Mouse (Mus musculus) embryonic facial prominence, embryonic 14.5 days (tissue): ENCODE data around the gene Dop1b. TPM values are rescaled to one million over a fixed set of nuclear protein-coding genes. Genes with fewer than 3 reads are reported as not detected.

ENCODE experiments used
- ATAC-seq: fragments of 200-750 bp; cut with Nextera tagmentation; 2 replicates; pipeline ENCODE4 v1.8.0; 2017; ENCODE audit warnings: low read depth, moderate number of reproducible peaks, moderate TSS enrichment
- DNase-seq: peaks from one replicate; pipeline ENCODE4 v3.0.0-alpha.2; 2015; ENCODE audit warnings: low spot score
- H3K27ac ChIP-seq: fragments of 300-500 bp; sonication (generic); replicated peaks from 2 replicates; pipeline ENCODE4 v1.5.1; 2014; ENCODE audit warnings: low read depth, mild to moderate bottlenecking, low read length, moderate library complexity
- H3K27me3 ChIP-seq: fragments of 300-500 bp; sonication (generic); replicated peaks from 2 replicates; pipeline ENCODE4 v1.6.1; 2014; ENCODE audit warnings: low read length; ENCODE audit not compliant: control insufficient read depth, insufficient read depth
- H3K36me3 ChIP-seq: fragments of 300-500 bp; sonication (generic); 2 replicates; pipeline ENCODE4 v1.6.1; 2014; ENCODE audit warnings: low read length, mixed read lengths; ENCODE audit not compliant: control insufficient read depth, insufficient read depth
- H3K4me1 ChIP-seq: fragments of 300-500 bp; sonication (generic); 2 replicates; pipeline ENCODE4 v1.6.1; 2014; ENCODE audit warnings: antibody characterized with exemption, low read length; ENCODE audit not compliant: control insufficient read depth, insufficient read depth
- H3K4me2 ChIP-seq: fragments of 300-500 bp; sonication (generic); 2 replicates; pipeline ENCODE4 v1.6.1; 2014; ENCODE audit warnings: low read depth, mild to moderate bottlenecking, low read length, moderate library complexity, mixed read lengths
- H3K4me3 ChIP-seq: fragments of 300-500 bp; sonication (generic); 2 replicates; pipeline ENCODE4 v1.5.1; 2014; ENCODE audit warnings: low read depth, mild to moderate bottlenecking, low read length
- H3K9ac ChIP-seq: fragments of 300-500 bp; sonication (generic); 2 replicates; pipeline ENCODE4 v1.6.1; 2014; ENCODE audit warnings: low read depth, mild to moderate bottlenecking, low read length, moderate library complexity, mixed read lengths
- H3K9me3 ChIP-seq: fragments of 300-500 bp; sonication (generic); 2 replicates; pipeline ENCODE4 v1.6.1; 2016; ENCODE audit warnings: low read length; ENCODE audit not compliant: control insufficient read depth
- WGBS: fragments of 180-500 bp; shearing (Covaris S2); extraction: QIAGEN DNeasy Blood & Tissue Kit; methylation state at CpG from one replicate; pipeline ENCODE4 v1.1.7; 2014; 5-methylcytosine and 5-hydroxymethylcytosine counted together
- polyA plus RNA-seq: library from polyadenylated mRNA; unstranded; fragments of >200 nt; fragmentation: Nextera tagmentation; extraction: Ambion mirVana; gene quantifications from 2 replicates; pipeline ENCODE4 v1.2.1, GENCODE M21; 2014

The Dop1b gene
- polyA plus RNA-seq, 1 experiment from 2014 or later = 14.0 TPM

GRCm38 (mm10) chr16:93707116-93707515 lies 4.6 kb upstream of the Dop1b start:
- H3K4me1 ChIP-seq = no peaks in the 10 kb centered on the region
- H3K4me3 ChIP-seq = no peak overlapping the region
- no peaks in the 10 kb centered on the region for H3K36me3 ChIP-seq
- DNase-seq (no peak), ATAC-seq (no peak)
- no peak overlapping the region for H3K27ac ChIP-seq
- 84% methylated on average over 7 of the region's 7 CpGs for WGBS
- H3K4me2 ChIP-seq = no peak overlapping the region
- H3K27me3 ChIP-seq = peaks cover 9% of the 10 kb centered on the region
- no peaks in the 10 kb centered on the region for H3K9me3 ChIP-seq
- H3K9ac ChIP-seq = no peak overlapping the region

- WGBS = 81% methylated on average over 1 of the region's 1 CpGs
- H3K27me3 ChIP-seq = peaks cover 19% of the 10 kb centered on the region
- no peak overlapping the region for H3K27ac ChIP-seq
- H3K4me3 ChIP-seq = no peak overlapping the region
- H3K4me1 ChIP-seq = peaks cover 5% of the 10 kb centered on the region; the same call in 1 of the 2 replicates
- ATAC-seq (no peak), DNase-seq (no peak)
- no peak overlapping the region for H3K9ac ChIP-seq
- H3K36me3 ChIP-seq = no peaks in the 10 kb centered on the region
- no peak overlapping the region for H3K4me2 ChIP-seq
- no peaks in the 10 kb centered on the region for H3K9me3 ChIP-seq
Observed at GRCm38 (mm10) chr16:93709217-93709616, 2.5 kb upstream of the Dop1b start.

GRCm38 (mm10) chr16:93710924-93711323 lies 780 bp upstream of the Dop1b start:
- ATAC-seq (peak; percentile 51), DNase-seq (peak; percentile 89)
- Histone ChIP-seq H3K27ac (0 out of 2 replicates have a peak overlapping the region, but pooled peaks have one; percentile 28), H3K9me3 (no peaks in the 10 kb centered on the region), H3K4me3 (peak overlapping the region; percentile 74), H3K4me2 (peak overlapping the region; percentile 93), H3K36me3 (no peaks in the 10 kb centered on the region), H3K4me1 (peaks cover 5% of the 10 kb centered on the region; the same call in 1 of the 2 replicates), H3K9ac (no peak overlapping the region), H3K27me3 (peaks cover 19% of the 10 kb centered on the region)
- WGBS = 1% methylated on average over 11 of the region's 11 CpGs

- Histone ChIP-seq H3K9ac (peak overlapping the region; percentile 80), H3K4me2 (peak overlapping the region; percentile 93), H3K27me3 (0 out of 2 replicates have a peak, but pooled peaks cover 10% of the 10 kb centered on the region), H3K9me3 (no peaks in the 10 kb centered on the region), H3K4me3 (peak overlapping the region; percentile 74), H3K36me3 (no peaks in the 10 kb centered on the region), H3K4me1 (peaks cover 5% of the 10 kb centered on the region; the same call in 1 of the 2 replicates), H3K27ac (no peak overlapping the region)
- ATAC-seq (no peak; the same call in 1 of the 2 replicates), DNase-seq (no peak)
- WGBS = 15% methylated on average over 22 of the region's 31 CpGs
Observed at GRCm38 (mm10) chr16:93712189-93712885, 633 bp downstream of the Dop1b start.

- WGBS = 67% methylated on average over 7 of the region's 7 CpGs
- no peaks in the 10 kb centered on the region for H3K36me3 ChIP-seq
- peak overlapping the region; percentile 74 for H3K4me3 ChIP-seq
- H3K4me2 ChIP-seq = peak overlapping the region; percentile 93
- H3K27ac ChIP-seq = no peak overlapping the region
- 0 out of 2 replicates have a peak, but pooled peaks cover 10% of the 10 kb centered on the region for H3K27me3 ChIP-seq
- DNase-seq = no peak
- no peaks in the 10 kb centered on the region for H3K9me3 ChIP-seq
- peak overlapping the region; percentile 80 for H3K9ac ChIP-seq
- peaks cover 5% of the 10 kb centered on the region; the same call in 1 of the 2 replicates for H3K4me1 ChIP-seq
- ATAC-seq = no peak
Observed at GRCm38 (mm10) chr16:93712966-93713365, 1.3 kb downstream of the Dop1b start.

GRCm38 (mm10) chr16:93714426-93714825 lies 2.7 kb downstream of the Dop1b start:
- Histone ChIP-seq H3K4me3 (no peak overlapping the region), H3K4me2 (no peak overlapping the region), H3K27ac (no peak overlapping the region), H3K9ac (no peak overlapping the region), H3K27me3 (0 out of 2 replicates have a peak, but pooled peaks cover 10% of the 10 kb centered on the region), H3K36me3 (no peaks in the 10 kb centered on the region), H3K4me1 (peaks cover 5% of the 10 kb centered on the region; the same call in 1 of the 2 replicates), H3K9me3 (no peaks in the 10 kb centered on the region)
- ATAC-seq (no peak), DNase-seq (no peak)
- WGBS = 28% methylated on average over 5 of the region's 5 CpGs

GRCm38 (mm10) chr16:93715826-93716225 lies 4.1 kb downstream of the Dop1b start:
- DNase-seq = no peak
- H3K9me3 ChIP-seq = no peaks in the 10 kb centered on the region
- 0 out of 2 replicates have a peak, but pooled peaks cover 10% of the 10 kb centered on the region for H3K27me3 ChIP-seq
- no peak for ATAC-seq
- no peaks in the 10 kb centered on the region for H3K36me3 ChIP-seq
- H3K4me3 ChIP-seq = no peak overlapping the region
- WGBS = 86% methylated on average over 6 of the region's 6 CpGs
- no peak overlapping the region for H3K4me2 ChIP-seq
- H3K4me1 ChIP-seq = peaks cover 5% of the 10 kb centered on the region; the same call in 1 of the 2 replicates
- no peak overlapping the region for H3K27ac ChIP-seq
- no peak overlapping the region for H3K9ac ChIP-seq

GRCm38 (mm10) chr16:93717299-93717703 lies 5.6 kb downstream of the Dop1b start:
- no peak overlapping the region for H3K4me2 ChIP-seq
- H3K36me3 ChIP-seq = no peaks in the 10 kb centered on the region
- 29% methylated on average over 5 of the region's 5 CpGs for WGBS
- H3K4me3 ChIP-seq = no peak overlapping the region
- H3K9me3 ChIP-seq = no peaks in the 10 kb centered on the region
- H3K9ac ChIP-seq = no peak overlapping the region
- DNase-seq (peak; percentile 23), ATAC-seq (peak; percentile 20; the same call in 1 of the 2 replicates)
- 0 out of 2 replicates have a peak, but pooled peaks cover 10% of the 10 kb centered on the region for H3K27me3 ChIP-seq
- peaks cover 5% of the 10 kb centered on the region; the same call in 1 of the 2 replicates for H3K4me1 ChIP-seq
- H3K27ac ChIP-seq = no peak overlapping the region
